Mouse (Mus musculus) cerebellum, adult (tissue): ENCODE data around the gene Gramd1b.

ENCODE experiments used
- ATAC-seq: cut with Nextera tagmentation; 2 replicates; pipeline ENCODE4 v1.9.2; 2017; ENCODE audit warnings: mild to moderate bottlenecking, moderate library complexity, mixed read lengths; ENCODE audit not compliant: insufficient number of reproducible peaks, low FRiP score, low TSS enrichment

Gene Gramd1b

DNA sequence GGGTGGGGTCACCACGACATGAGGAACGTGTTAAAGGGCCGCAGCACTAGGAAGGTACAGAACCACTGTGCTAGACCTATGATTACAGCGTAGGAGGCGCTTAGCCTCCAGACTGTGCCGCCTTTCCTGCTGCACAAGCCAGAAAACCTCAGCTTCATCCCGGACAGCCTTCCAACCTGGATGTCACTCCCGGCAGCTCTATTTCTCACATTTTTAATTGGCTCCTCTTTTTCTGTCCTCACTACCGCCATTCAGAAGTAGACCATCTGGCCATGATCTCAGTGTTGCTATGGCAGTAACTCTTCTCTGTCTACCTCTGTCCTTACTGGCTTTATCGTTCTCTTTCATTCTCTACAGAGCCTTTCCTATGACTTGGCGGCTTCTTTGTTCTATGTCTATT is 126.5 kb downstream of the Gramd1b start:
- peak; percentile 58; the same call in 1 of the 2 replicates for ATAC-seq

DNA sequence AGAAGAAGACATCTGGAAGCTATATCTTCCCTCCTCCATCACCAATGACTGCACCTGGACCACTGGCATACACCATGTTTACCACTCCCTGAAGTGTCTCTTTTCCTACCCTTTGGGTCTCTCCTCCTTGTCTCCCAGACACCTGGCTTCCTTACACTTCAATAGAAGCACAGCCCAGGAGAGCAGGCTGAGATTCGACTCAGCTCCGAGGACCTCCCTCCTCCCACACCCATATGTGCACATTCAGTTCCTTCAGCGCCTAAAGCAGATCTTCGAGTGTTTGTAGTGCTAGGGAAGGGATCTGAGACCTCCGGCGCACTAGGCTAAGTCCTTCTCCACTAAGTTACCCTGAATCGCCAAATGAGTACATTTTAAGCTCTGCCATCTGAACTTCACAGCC is 127.4 kb downstream of the Gramd1b start:
- no peak for ATAC-seq

DNA sequence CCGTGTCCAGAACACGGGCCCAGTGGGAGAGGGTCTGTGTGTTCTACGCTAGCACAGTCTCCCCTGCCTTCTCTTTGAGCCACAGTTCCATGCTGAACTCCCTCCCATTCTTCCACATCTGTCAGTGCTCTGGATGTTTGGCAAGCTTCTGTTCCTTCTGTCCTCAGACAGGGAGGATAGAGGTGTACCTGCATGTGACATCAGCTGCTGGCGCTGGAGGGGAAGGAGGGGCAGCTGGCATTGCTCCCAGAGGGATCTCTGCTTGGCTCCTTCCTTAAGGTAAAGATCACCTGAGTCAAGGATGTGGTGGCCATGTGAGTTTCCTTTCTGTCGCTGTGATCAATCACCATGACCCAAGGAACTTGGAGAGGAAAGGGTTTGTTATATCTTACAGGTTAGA is 129.4 kb downstream of the Gramd1b start:
- no peak for ATAC-seq

DNA sequence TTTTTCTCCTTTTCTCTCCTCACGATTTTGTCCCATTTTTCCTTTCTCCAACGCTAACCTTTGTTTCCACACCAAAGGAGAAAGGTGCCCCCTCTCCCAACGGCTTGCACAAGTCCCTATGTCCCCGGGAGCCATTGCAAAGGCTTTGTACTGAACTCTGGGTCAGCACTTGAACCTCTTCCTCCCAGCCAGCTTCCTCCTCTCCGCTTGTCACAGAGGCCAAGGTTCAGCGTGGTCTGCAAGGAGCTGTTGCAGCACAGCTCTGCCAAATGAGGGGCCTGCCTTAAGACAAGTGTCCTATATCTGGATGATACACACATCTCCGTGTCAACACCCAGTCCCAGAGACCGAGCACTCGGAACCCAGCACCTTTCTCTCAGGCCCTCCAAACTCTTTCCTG is 130.3 kb downstream of the Gramd1b start:
- no peak for ATAC-seq

DNA sequence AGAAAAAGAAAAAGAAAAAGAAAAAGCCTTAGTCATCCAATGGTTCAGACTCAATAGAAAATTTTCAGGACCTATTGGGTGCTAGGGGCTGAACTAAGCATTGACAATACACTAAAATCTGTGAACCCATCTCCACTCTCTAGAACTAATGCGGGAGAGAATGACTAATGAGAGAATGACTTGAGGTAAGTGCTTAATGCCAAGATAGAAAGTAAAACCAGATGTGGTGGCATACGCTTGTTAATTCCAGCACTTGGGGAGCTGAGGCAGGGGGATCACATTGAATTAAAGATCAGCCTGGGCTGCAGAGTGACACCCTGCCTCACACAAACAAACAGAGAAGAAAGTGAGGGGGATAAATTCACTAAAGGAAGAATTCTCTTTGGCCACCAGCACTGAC is 131.0 kb downstream of the Gramd1b start:
- ATAC-seq: no peak

DNA sequence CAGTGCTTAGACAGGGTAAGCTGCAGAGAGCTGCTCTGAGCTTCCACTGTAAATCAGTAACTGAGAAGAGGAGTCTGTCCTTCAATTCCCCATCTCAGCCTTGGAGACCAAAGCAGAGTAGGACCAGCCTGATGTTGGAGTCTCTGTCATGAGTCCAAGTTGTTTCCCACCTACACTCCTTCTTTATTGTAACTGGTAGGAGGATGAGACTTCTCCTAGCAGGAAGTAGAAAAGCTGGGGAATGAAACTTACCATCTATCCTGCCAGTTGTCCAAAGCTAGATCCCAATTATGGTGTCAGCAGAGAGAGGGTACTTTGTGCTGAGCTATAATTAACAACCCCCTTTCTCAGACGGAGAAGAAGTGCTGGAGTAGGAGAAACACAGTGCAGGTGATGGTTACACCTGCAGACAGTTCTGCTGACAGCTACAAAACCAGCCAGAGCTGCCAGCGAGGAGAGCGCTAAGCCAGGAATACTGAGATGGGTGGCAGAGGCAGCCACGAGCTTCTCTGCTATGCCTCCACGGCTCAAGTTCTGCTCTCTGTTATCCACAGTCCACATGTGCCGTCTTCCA is 131.7 kb downstream of the Gramd1b start:
- ATAC-seq: no peak

DNA sequence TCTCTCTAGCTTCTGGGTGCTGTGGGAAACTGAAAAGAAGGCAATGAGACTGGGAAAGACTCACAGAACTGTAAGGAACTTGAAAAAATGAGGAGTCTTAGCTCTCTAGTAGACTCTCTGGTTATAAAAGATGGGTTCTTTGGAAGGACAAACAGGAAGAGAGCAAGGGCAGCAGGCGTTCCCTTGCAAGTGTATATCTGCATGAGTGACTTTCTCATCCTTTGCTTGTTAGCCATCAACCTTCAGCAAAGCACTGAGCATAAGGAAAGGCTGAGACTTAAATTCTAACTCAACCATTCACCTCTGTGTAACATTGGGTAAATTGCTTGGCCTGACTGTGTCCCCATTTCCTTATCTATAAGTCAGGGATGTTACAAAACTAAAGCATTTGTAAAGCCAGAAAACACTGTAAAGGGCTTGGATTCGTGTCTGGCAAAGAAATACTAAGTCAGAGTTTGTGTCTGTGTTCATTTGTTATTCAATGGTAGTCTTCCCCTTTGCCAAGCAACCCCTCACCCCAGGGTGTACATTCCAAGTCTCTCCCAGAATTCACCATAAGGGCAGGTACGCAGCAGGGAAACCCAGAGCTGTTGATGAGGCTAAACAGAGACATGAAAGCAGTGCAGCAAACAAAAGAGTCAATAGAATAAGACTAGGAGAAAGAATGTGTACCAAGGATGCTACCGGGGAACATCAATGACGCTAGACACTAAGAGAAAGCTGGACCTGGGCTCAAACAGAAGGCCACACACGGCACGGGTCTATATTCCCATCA is 133.5 kb downstream of the Gramd1b start:
- no peak for ATAC-seq

DNA sequence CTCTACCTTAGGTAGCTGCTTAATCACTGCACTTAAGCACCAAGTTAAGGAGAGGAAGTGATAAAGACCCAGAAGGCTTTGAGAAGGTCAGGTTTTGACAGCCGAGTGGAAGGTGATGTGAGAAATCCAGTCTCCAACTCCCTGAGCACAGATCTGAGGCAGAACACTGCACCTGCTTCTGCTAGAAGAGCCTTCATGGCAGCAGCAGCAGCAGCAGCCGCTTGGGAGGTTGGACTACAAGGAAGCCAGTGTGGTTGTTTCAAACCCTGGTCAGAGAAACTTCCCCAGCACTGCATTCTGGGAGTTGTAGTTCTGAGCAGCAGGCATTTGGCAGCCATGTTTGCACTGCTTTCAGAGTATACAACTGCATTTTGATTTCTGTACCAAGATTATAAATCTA is 134.1 kb downstream of the Gramd1b start:
- no peak for ATAC-seq

DNA sequence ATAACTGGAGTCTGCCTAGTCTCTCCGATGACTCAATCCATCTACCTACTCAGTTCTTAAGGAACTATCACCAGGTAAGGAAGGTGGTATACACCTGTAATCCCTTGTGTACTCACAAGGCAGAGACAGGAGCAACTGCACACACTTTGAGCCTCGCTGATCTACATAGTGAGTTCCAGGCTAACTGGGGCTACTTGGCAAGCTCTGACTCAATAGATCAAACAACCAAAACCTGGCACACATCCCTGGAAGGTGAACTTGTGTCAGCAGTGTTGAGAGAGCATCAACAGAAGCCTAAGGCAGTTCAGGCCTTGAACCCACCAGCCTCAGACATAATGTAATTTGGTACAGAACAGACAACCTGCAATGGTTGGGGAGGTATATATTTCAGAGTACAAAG is 135.0 kb downstream of the Gramd1b start:
- no peak for ATAC-seq

DNA sequence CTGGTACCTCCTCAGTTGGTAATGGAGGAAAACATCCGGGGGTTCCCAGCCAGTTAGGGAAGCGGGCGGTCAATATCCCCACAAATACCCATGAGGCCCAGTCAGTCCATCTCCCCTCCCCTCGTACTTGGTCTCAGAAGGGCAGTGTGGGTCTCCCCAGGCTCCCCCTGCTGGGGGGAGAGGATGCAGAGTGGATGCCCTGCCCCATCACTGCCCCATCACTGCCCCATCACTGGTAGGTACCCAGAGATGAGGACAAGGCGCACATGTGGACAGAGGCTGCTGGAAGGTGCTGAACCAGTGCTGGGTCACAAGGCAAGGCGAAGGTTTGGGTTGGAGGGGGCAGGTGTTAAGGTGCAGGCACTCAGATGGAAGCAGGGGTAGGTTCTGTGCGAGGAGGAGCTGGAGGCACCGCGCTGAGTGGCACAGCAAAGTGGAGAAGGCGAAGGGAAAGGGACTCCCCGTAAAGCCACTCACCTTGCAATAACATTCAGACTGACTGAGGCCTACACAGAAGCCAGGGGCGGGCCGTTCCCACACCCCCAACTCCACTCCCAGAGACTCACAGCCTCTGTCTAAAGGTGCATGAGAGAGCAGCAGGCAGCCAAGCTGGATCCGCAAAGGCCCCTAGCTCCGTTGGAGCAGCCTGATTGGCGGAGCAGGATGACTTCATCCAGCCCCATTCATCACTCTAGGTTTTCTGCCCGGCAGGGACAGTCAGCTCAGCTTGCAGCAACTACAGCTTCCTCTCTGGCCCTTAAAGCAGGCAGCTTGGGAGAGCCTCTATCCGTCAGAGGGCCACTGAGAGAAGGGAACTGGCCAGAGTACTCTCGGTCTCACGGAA is 139.1 kb downstream of the Gramd1b start:
- ATAC-seq: peak; percentile 75

DNA sequence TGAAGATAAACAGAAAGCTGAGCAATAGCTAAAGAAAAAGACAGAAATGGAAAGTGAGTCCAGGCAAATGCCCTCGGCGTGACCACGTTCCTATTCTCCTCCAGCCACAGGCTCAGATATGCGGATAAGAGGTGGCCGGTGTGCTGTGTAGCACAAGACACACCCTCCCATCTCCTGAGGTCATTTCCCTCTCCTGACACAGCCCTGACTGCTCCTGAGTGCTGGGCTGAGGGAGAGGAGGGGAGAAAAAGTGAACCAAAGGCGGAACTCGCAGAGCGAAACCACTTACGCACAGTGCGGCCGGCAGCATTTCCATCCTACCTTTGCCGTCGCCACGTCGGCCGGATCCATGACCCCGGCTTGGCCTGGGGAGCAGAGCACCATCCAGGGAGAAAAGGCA is 139.8 kb downstream of the Gramd1b start:
- 0 out of 2 replicates have a peak, but pooled peaks have one; percentile 3 for ATAC-seq

DNA sequence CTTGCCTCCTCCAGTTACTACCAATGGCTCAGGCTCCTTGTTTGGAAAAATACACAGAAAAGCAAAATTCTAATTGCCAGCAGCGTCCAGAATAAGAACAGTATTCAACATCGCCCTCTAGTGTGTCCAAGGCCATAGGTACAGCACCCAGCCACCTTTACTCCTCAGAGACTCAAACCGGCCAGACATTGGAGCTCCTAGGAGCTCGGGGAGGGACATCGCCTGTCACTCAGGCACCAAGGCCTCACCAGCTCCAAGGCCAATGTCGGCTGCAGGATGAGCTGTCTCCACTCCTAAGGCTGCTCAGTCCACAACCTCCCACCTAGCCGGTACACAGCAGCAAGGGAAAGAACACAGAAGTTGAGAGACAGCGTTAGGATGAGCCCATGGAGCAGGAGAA is 140.3 kb downstream of the Gramd1b start:
- ATAC-seq: peak; percentile 86

DNA sequence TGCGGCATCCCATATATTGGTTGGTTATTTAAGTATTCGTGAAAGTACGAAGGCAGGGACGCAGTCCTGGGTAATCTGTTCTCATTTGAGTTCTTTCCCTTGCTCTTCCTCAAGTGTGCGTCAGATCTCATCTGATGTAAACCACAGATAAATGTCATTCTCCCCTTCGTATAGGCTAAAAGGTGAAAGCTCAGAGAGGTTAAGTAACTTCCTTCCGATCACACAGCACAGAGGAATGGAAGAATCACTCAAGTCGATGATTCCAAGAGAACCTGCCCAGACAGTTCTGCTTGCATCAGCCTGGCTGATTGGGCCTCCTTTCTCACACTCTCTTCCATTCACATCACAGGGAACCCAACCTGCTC is 140.8 kb downstream of the Gramd1b start:
- no peak for ATAC-seq

DNA sequence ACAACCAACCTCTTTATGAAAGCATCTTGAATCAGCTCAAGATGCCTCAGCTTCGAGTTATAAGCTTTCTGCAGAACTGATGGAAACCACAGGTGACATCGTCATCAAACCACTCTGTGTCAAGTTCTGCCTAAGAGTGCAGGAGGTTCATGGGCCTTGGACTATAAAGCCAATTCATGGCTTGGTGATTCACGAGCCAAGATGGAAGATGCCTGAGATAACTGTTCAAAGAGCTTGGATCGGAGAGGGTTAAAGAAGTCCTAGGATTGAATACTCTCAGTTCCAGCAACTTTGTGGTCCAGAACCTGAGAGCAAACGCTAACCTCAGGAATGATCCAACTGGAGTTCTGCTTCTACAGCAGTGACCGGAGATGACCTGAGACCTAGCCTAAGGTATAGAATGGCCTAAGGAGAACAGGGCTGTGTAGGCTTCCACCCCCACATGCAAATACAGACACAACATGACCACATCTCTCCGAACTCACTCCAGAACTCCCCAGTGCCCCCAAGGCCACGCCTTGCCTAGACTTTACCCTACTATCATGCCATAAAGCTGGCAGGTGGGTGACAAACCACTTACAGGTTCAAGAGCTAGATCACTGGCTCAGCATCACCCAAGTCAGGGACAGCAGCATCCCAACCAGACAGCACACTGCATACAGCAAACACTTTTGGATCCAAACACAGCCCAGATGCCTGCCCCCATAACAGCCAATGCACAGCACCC is 141.4 kb downstream of the Gramd1b start:
- no peak for ATAC-seq

DNA sequence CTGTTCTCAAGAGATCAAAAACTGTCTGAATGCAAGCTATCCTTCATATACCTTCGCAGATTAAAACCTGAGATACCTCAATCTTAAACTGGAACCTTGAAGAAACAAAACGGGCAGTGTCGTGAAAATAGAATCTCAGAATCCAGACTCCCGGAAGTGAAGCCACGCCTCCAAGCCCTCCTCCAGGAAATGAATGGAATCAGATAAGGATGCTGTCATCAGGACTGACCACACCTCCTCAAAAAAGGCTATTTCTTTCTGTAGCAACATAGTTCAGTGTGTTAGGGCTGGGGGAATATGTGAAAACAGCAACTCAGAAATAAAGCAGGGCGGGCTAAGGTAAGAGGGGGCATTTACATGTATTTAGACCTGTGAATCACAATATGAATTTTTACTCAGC is 142.0 kb downstream of the Gramd1b start:
- ATAC-seq: no peak

DNA sequence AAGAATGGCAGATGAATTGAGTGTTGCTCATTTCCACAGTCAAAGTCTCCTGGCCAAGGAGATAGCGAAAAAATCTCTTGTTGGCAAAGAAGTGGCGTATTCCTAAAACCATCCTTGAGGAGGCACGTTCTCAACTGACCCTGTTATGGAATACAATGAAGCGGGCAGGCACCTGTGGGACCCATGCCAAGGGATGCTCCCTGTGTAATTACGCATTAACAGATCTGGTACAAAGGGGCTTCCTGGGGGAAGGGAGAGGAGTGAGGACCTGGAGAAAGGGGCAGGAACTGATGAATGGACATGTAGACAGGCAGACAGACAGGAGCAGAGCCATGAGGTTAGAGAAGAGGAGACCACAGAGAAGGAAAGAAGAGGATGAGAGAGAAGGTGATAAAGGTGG is 146.4 kb downstream of the Gramd1b start:
- no peak for ATAC-seq

DNA sequence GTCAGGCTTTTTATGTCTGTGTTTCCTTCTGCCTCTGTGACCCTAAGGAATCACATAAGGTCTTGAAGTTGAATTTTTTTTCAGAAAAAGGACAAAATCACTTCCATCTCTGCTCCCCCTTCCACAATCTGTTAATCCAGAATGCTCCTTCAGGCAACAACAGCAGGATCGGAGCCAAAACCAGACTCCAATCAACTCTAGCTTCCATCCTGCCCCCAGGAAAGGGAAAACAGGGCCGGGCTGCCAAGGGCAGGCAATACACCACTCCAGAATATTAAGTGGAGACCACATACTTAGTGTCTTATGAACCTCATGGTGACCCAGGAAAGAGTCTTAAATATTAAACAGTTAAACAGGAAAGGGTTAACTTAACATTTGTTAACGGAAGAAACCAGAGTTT is 148.7 kb downstream of the Gramd1b start:
- ATAC-seq: peak; percentile 32; the same call in 1 of the 2 replicates

DNA sequence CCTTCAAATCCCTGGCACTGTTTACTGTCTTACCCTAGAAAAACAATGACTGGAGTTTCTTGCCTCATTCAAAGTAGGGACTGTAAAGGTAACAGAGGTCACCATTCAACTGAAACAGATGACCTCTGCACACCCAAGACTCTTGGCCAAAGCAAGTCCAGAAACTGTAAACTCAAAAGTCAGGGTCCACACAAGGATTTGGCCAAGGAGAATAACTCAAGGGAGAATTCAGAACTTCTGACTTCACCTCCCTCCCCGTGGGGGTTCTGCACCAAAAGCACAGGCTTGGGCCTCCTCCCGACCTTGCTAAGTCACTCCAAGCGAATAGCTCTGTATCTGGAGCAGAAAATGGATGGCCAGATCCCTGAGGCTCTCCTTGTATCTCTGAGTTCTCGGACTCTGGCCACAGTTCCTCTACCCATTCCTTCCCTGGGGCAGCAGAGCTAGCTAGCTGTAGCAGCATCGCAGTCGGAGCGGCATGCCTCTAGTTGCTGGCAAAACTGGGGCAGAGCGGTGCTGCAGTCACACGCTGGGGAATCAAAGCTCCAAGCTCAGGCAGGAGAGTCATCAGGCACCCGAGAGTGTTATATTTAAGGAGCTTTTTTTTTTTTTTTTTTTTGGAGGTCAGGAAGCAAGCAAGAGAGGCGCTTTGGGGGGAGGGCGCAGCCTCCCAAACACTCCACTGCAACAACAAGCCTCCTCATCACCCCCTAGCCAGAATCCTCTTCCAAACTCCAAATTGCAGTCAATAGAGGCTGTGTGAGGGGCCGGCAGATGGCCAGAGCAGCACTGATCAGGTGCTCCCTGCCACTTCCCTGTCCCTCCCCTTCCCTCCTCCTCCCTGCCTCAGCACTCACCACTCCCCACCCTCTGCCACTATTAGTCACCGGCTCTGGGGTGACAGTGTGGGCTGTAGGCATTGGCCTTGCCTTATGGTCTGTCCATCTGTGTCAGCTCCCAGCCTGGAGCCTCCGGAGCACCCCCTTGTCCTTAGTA is 149.5 kb downstream of the Gramd1b start:
- ATAC-seq: peak; percentile 92

DNA sequence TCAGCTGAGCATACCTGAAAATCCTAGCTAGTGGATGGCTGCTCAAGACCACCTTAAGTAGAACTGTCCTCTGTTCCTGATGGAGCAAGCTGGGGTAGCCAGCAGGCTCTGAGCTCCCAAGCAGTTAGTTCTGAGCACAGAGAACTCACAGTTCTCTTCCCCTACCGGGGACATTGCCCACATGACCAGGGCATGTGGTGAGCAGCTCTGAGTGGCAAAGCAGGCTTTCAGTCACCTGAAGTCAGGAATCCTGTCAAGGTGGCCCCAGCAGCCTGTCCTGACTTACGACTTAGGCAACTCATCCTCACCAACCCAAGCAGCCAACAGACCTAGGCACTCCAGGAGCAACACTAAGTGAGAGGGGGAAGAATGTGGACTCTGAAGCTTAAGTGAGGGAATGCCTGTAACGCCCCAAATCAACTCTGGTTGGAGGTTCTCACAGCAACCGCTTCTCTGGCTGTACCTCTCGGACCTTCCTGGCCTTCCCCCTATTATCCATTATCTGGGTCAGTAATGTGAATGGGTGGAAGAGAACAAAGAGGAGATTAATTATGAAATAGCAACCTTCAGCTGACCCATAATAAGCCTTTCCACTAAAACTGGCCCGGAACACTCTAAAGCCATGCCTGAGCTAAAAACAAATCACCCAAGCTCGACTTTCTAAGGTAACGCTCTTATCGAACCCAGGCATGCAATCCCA is 154.3 kb downstream of the Gramd1b start:
- ATAC-seq: no peak; the same call in 1 of the 2 replicates
